Mouse (Mus musculus) heart, postnatal 0 days (tissue): ENCODE measurements around the gene Hnrnpa2b1.

Experiments
- CTCF ChIP-seq: IDR thresholded peaks from 2 replicates; pipeline ENCODE4 v1.5.1; 2016; ENCODE audit warnings: antibody characterized with exemption, control low read depth, low read depth
- EP300 ChIP-seq: IDR thresholded peaks from 2 replicates; pipeline ENCODE4 v1.6.1; 2016; ENCODE audit warnings: antibody characterized with exemption, low read depth

DNA sequence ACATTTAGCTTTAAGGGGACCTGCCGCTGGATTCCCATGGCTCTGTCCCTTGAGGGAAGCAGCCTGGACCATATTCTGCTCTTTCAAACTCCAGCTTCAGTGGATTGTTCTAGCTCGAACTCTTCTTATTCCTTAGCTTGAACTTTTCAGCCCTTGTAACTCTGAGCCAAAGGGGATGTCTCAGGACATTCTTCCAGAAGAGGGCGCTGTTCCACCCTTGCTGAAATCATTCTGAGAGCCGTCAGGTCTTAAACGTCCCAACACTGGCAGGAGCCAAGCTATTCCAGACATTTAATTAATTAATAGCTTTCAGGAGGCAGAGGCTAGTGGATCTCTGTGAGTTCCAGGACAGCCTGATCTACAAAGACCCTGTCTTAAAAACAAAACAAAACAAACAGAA is 40.4 kb upstream of the Hnrnpa2b1 start:
- TF ChIP-seq CTCF: peak; percentile 42
- no peak for TF ChIP-seq EP300
